Mouse (Mus musculus): ENCODE results near the gene Ccdc134. TPM values are rescaled to one million over a fixed set of nuclear protein-coding genes. Genes with fewer than 3 reads are reported as not detected.

The Ccdc134 gene
- 9.0 TPM for polyA plus RNA-seq (2014; fragmentation: Illumina TruSeq; extraction: RNeasy Lipid Tissue Mini Kit (QIAGEN cat#74804); ENCODE audit: low read depth, low replicate concordance)

DNA sequence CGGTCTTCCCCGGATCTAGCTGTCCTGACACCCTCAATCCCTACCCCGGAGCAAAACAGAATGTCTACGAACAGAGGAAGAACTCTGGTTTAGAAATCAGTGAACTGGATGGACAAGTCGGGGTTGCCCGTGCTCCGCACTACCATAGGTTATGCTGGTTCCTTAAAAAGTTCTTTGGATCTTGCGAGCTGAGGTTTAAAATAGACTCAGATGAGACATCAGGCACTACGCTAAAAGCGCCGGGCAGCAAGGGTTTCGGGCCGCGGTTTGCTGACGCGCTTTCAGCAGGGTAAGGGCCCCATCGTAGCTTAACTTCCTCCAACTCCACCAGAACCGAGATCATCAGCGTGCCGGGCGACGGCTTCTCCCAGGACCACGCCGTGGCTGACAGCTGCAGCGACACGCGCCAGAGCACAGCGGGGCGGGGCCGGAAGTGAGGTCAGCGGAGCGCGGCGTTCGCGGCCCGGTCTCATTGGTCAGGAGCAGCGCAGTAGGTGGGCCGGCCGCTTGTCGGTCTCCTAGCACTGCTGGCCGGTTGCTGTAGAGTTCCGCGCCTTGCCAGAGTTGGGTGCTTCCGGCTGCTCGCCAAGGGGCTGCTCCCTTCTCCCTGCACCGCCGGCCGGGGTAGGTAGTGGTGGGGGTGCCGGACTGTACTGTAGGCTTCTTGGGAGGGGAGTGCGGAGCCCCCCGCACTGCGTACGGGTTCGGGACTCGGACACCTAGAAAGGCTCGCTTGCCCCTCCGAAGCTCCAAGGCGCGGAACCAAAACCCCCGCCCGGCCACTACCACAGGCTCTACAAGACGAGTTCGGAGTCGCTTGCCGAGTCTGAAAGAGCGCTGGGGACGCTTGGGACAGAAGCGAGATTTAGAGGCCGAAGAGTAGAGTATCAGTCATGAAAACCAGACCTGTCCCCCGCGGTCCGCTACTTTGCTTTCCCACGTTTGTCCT is at the start of gene Ccdc134:
Gene Ccdc134 (plus strand): TSS at position 497 of the 949 bp plus-strand sequence.

DNA sequence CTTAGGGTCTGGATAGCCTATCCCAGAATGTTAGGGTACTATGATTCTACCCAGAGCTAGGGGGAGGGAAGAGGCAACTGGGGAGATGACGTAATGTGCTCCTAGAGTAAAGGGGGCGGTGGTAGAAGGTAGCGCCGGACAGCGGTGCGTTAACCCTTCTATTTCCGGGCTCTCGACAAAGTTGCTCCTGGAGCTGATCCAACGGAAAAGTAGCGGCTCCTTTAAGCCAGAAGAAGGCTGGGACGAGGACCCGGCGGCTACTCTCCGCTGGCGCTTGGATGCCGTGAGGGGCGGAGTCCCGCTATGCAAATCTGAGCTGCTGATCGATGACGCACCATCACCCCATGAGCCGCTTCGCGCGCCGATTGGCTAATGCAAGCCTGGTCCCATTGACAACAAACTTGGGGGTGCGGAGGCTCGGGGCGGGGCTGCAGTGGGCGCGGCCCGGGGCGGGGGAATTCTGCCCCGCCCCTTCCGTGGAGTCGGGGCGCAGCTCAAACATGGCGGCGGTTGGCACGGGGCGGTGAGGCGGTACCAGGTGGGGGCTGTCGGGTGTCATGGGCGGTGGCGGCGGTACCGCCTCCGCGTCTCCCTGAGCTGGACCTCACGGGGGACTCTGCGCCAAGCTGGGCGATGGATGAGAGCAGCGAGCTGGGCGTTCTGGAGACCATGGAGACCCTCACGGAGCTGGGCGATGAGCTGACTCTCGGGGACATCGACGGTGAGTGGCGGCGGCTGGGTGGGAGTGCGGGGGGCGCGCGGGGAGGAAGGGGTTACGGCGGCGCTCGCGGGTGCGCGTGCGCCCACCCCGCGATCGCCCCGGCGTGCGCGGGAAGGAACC is 19.3 kb downstream of the Ccdc134 start, which contains the start of gene Srebf2:
Gene Srebf2 (plus strand): TSS at position 412 of the 841 bp plus-strand sequence.

Other genes with a start within 250 kb of the Ccdc134 start
- gene Polr3h, start 201.7 kb upstream of the Ccdc134 start, polyA plus RNA-seq (2014; fragmentation: Illumina TruSeq; extraction: RNeasy Lipid Tissue Mini Kit (QIAGEN cat#74804); ENCODE audit: low read depth, low replicate concordance), result 11.3 TPM
- gene Csdc2, start 191.2 kb upstream of the Ccdc134 start, polyA plus RNA-seq (2014; fragmentation: Illumina TruSeq; extraction: RNeasy Lipid Tissue Mini Kit (QIAGEN cat#74804); ENCODE audit: low read depth, low replicate concordance), result 91.9 TPM
- 34.2 TPM for gene Pmm1, start 167.0 kb upstream of the Ccdc134 start, polyA plus RNA-seq (2014; fragmentation: Illumina TruSeq; extraction: RNeasy Lipid Tissue Mini Kit (QIAGEN cat#74804); ENCODE audit: low read depth, low replicate concordance)
- not detected for gene 1700029P11Rik, start 147.4 kb upstream of the Ccdc134 start, polyA plus RNA-seq (2014; fragmentation: Illumina TruSeq; extraction: RNeasy Lipid Tissue Mini Kit (QIAGEN cat#74804); ENCODE audit: low read depth, low replicate concordance)
- gene Xrcc6, start 140.1 kb upstream of the Ccdc134 start, polyA plus RNA-seq (2014; fragmentation: Illumina TruSeq; extraction: RNeasy Lipid Tissue Mini Kit (QIAGEN cat#74804); ENCODE audit: low read depth, low replicate concordance), result 34.2 TPM
- gene Desi1, start 94.1 kb upstream of the Ccdc134 start, polyA plus RNA-seq (2014; fragmentation: Illumina TruSeq; extraction: RNeasy Lipid Tissue Mini Kit (QIAGEN cat#74804); ENCODE audit: low read depth, low replicate concordance), result 18.6 TPM
- gene Snu13, start 80.3 kb upstream of the Ccdc134 start, polyA plus RNA-seq (2014; fragmentation: Illumina TruSeq; extraction: RNeasy Lipid Tissue Mini Kit (QIAGEN cat#74804); ENCODE audit: low read depth, low replicate concordance), result 85.5 TPM
- gene 4930407I10Rik, start 68.8 kb upstream of the Ccdc134 start, polyA plus RNA-seq (2014; fragmentation: Illumina TruSeq; extraction: RNeasy Lipid Tissue Mini Kit (QIAGEN cat#74804); ENCODE audit: low read depth, low replicate concordance), result not detected
- not detected for gene Mei1, start 57.9 kb upstream of the Ccdc134 start, polyA plus RNA-seq (2014; fragmentation: Illumina TruSeq; extraction: RNeasy Lipid Tissue Mini Kit (QIAGEN cat#74804); ENCODE audit: low read depth, low replicate concordance)
- 23.7 TPM for gene Srebf2, start 19.3 kb downstream of the Ccdc134 start, polyA plus RNA-seq (2014; fragmentation: Illumina TruSeq; extraction: RNeasy Lipid Tissue Mini Kit (QIAGEN cat#74804); ENCODE audit: low read depth, low replicate concordance)
- not detected for gene Shisa8, start 84.9 kb downstream of the Ccdc134 start, polyA plus RNA-seq (2014; fragmentation: Illumina TruSeq; extraction: RNeasy Lipid Tissue Mini Kit (QIAGEN cat#74804); ENCODE audit: low read depth, low replicate concordance)
- gene Tnfrsf13c, start 96.4 kb downstream of the Ccdc134 start, polyA plus RNA-seq (2014; fragmentation: Illumina TruSeq; extraction: RNeasy Lipid Tissue Mini Kit (QIAGEN cat#74804); ENCODE audit: low read depth, low replicate concordance), result not detected
- 0.99 TPM for gene Cenpm, start 116.8 kb downstream of the Ccdc134 start, polyA plus RNA-seq (2014; fragmentation: Illumina TruSeq; extraction: RNeasy Lipid Tissue Mini Kit (QIAGEN cat#74804); ENCODE audit: low read depth, low replicate concordance)
- not detected for gene 1500009C09Rik, start 124.5 kb downstream of the Ccdc134 start, polyA plus RNA-seq (2014; fragmentation: Illumina TruSeq; extraction: RNeasy Lipid Tissue Mini Kit (QIAGEN cat#74804); ENCODE audit: low read depth, low replicate concordance)
- 1.5 TPM for gene Sept3, start 147.0 kb downstream of the Ccdc134 start, polyA plus RNA-seq (2014; fragmentation: Illumina TruSeq; extraction: RNeasy Lipid Tissue Mini Kit (QIAGEN cat#74804); ENCODE audit: low read depth, low replicate concordance)
- gene Wbp2nl, start 171.0 kb downstream of the Ccdc134 start, polyA plus RNA-seq (2014; fragmentation: Illumina TruSeq; extraction: RNeasy Lipid Tissue Mini Kit (QIAGEN cat#74804); ENCODE audit: low read depth, low replicate concordance), result not detected
- gene Naga, start 211.0 kb downstream of the Ccdc134 start, polyA plus RNA-seq (2014; fragmentation: Illumina TruSeq; extraction: RNeasy Lipid Tissue Mini Kit (QIAGEN cat#74804); ENCODE audit: low read depth, low replicate concordance), result 35.5 TPM
- 1.4 TPM for gene Pheta2, start 211.0 kb downstream of the Ccdc134 start, polyA plus RNA-seq (2014; fragmentation: Illumina TruSeq; extraction: RNeasy Lipid Tissue Mini Kit (QIAGEN cat#74804); ENCODE audit: low read depth, low replicate concordance)
- gene Smdt1, start 211.0 kb downstream of the Ccdc134 start, polyA plus RNA-seq (2014; fragmentation: Illumina TruSeq; extraction: RNeasy Lipid Tissue Mini Kit (QIAGEN cat#74804); ENCODE audit: low read depth, low replicate concordance), result 252 TPM
- gene Ndufa6, start 226.4 kb downstream of the Ccdc134 start, polyA plus RNA-seq (2014; fragmentation: Illumina TruSeq; extraction: RNeasy Lipid Tissue Mini Kit (QIAGEN cat#74804); ENCODE audit: low read depth, low replicate concordance), result 848 TPM